Mouse (Mus musculus): ENCODE measurements around the gene Bag3.

- no peak for TF ChIP-seq CTCF (conservative IDR thresholded peaks at IDR 0.05; ENCODE audit: low read length)
- no peak for TF ChIP-seq NANOG (IDR thresholded peaks at IDR 0.05; ENCODE audit: borderline replicate concordance, low read length)
- no peak for TF ChIP-seq POU5F1 (IDR thresholded peaks at IDR 0.05; ENCODE audit: borderline replicate concordance, low read length)
Measured at GRCm38 (mm10) chr7:128523349-128523961, at the start of gene Bag3.
